Mouse (Mus musculus) hindbrain, embryonic 11.5 days (tissue): ENCODE data around the gene Mertk. TPM values are rescaled to one million over a fixed set of nuclear protein-coding genes. Genes with fewer than 3 reads are reported as not detected.

ENCODE experiments used
- ATAC-seq: fragments of 200-750 bp; cut with Nextera tagmentation; 2 replicates; pipeline ENCODE4 v1.8.0; 2017; ENCODE audit warnings: mild to moderate bottlenecking, moderate TSS enrichment, moderate library complexity; ENCODE audit not compliant: low FRiP score
- DNase-seq: peaks from one replicate; pipeline ENCODE4 v3.0.0-alpha.2; 2015; ENCODE audit warnings: low spot score
- H3K27ac ChIP-seq: fragments of 300-500 bp; sonication (generic); 2 replicates; pipeline ENCODE4 v1.5.1; 2014; ENCODE audit warnings: mild to moderate bottlenecking, low read depth, low read length
- H3K27me3 ChIP-seq: fragments of 300-500 bp; sonication (generic); 2 replicates; pipeline ENCODE4 v1.6.1; 2014; ENCODE audit warnings: mild to moderate bottlenecking, low read length, moderate library complexity, mixed read lengths; ENCODE audit not compliant: control insufficient read depth, insufficient read depth
- H3K36me3 ChIP-seq: fragments of 300-500 bp; sonication (generic); 2 replicates; pipeline ENCODE4 v1.6.1; 2014; ENCODE audit warnings: mild to moderate bottlenecking, low read length, moderate library complexity, mixed read lengths; ENCODE audit not compliant: control insufficient read depth, insufficient read depth
- H3K4me1 ChIP-seq: fragments of 300-500 bp; sonication (generic); replicated peaks from 2 replicates; pipeline ENCODE4 v1.6.1; 2014; ENCODE audit warnings: low read length, mixed read lengths; ENCODE audit not compliant: control insufficient read depth, insufficient read depth
- H3K4me2 ChIP-seq: fragments of 300-500 bp; sonication (generic); replicated peaks from 2 replicates; pipeline ENCODE4 v1.6.1; 2014; ENCODE audit warnings: mild to moderate bottlenecking, low read depth, low read length
- H3K4me3 ChIP-seq: fragments of 300-500 bp; sonication (generic); 2 replicates; pipeline ENCODE4 v1.5.1; 2014; ENCODE audit warnings: low read depth, low read length
- H3K9ac ChIP-seq: fragments of 300-500 bp; sonication (generic); 2 replicates; pipeline ENCODE4 v1.6.1; 2014; ENCODE audit warnings: low read depth, low read length
- H3K9me3 ChIP-seq: fragments of 300-500 bp; sonication (generic); 2 replicates; pipeline ENCODE4 v1.6.1; 2016; ENCODE audit warnings: low read length; ENCODE audit not compliant: control insufficient read depth
- WGBS: fragments of 180-500 bp; shearing (Covaris S2); extraction: QIAGEN DNeasy Blood & Tissue Kit; methylation state at CpG from one replicate; pipeline ENCODE4 v1.1.7; 2014; 5-methylcytosine and 5-hydroxymethylcytosine counted together
- polyA plus RNA-seq: library from polyadenylated mRNA; unstranded; fragments of >200 nt; fragmentation: Nextera tagmentation; extraction: Ambion mirVana; gene quantifications from 2 replicates; pipeline ENCODE4 v1.2.1, GENCODE M21; 2014

The Mertk gene
- polyA plus RNA-seq, 1 experiment from 2014 or later = 4.4 TPM

DNA sequence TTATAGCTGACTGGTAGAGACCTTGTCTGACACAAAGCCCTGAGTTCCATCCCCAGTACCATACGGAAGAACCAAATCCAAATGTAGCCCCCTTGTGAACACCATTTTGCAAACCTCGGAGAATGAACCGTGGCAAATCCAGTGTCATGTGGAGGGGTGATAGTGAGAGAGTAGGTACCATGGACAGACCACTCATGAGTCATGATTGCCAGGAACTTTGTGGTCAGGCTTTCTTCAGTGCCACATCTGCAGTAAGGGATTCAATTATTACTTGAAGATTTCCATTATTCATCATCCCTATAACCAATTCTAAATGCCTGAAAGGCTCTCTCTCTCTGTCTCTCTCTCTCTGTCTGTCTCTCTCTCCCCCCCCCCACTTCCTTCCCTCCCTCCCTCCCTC is 89.0 kb downstream of the Mertk start:
- Histone ChIP-seq H3K27me3 (no peaks in the 10 kb centered on the region), H3K9ac (no peak overlapping the region), H3K36me3 (no peaks in the 10 kb centered on the region), H3K9me3 (no peaks in the 10 kb centered on the region), H3K4me1 (no peaks in the 10 kb centered on the region), H3K4me2 (no peak overlapping the region), H3K4me3 (no peak overlapping the region), H3K27ac (no peak overlapping the region)
- ATAC-seq (no peak), DNase-seq (no peak)
- 88% methylated on average over 3 of the region's 3 CpGs for WGBS

DNA sequence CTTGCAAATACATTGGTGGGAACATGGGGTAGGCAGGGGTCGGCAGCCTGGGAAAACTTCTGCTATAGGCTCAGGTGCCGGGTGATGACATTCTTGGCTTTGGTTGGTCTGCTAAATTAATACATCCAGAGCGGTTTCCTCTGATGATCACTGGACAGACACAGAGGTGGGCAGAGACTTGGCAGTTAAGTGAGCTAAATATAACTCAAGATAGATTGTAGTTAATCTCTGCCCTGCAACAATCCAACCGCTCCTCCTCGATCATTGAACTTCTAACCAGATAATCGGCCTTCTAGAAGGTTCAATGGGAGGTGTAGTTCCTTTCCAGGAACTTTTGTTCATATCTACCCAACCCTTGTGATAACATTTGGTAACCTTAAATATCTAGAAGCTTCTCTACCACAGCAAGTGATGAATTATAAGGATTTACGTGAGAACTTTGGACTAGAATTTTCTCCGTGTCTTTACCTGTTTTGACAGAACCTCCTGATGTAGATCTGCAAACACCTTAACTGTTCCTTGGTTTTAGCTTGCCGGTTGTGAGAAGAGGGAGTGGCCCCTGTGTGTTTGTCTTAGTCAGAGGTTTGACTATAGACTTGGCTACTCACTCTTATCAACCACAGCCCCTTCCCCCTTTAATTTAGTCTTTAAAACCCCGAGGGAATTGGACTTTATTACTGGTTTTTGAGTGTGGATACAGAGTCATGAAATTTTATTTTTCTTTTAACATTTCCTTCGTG is 92.3 kb downstream of the Mertk start:
- H3K27ac ChIP-seq = no peak overlapping the region
- no peaks in the 10 kb centered on the region for H3K4me1 ChIP-seq
- no peaks in the 10 kb centered on the region for H3K36me3 ChIP-seq
- no peak overlapping the region for H3K4me3 ChIP-seq
- no peak overlapping the region for H3K4me2 ChIP-seq
- DNase-seq (no peak), ATAC-seq (no peak)
- no peaks in the 10 kb centered on the region for H3K27me3 ChIP-seq
- H3K9me3 ChIP-seq = no peaks in the 10 kb centered on the region
- WGBS = 92% methylated on average over 11 of the region's 11 CpGs
- no peak overlapping the region for H3K9ac ChIP-seq

DNA sequence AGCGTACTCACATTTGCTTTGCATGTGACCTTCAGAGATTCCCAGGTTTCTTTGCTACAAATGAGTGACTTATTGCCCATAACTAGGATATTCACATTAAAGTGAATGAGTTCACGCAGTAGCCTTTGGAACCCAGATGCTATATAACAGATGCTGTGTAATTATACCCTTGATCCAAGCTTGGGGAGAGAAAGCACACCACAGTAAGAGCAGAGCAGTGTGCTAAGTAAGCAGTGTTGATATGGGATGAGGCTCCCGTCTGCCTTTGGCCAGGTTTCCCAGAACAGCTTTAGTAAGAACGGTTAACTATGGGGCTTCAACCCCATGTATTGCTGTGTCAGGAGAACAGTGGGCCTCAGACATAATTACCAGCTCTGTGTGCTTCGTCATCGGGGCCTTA is 95.2 kb downstream of the Mertk start:
- no peaks in the 10 kb centered on the region for H3K27me3 ChIP-seq
- H3K4me2 ChIP-seq = no peak overlapping the region
- 66% methylated on average over 6 of the region's 6 CpGs for WGBS

DNA sequence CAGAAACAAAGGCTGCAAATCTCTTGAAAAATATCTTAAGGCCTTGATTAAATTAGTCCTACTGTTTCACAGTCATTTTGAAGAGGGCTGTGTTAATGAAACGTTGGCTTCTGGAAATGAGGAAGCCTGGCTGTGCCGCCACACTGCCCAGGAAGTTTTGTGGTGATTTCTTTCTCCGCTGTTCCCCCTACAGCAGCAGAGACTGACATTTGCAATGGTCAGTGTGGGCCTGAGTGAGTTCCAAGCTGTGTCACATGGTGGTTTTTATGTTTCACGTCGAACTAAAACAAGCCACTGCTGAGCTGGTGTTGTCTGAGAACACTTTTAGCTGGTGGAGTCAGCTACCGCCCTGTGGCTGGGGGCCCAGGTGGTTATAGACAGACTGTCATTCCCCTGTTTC is 97.7 kb downstream of the Mertk start:
- no peaks in the 10 kb centered on the region for H3K4me1 ChIP-seq
- no peak overlapping the region for H3K4me3 ChIP-seq
- no peaks in the 10 kb centered on the region for H3K27me3 ChIP-seq
- no peak for DNase-seq
- ATAC-seq = no peak
- H3K4me2 ChIP-seq = no peak overlapping the region
- H3K9me3 ChIP-seq = no peaks in the 10 kb centered on the region
- H3K9ac ChIP-seq = no peak overlapping the region
- no peaks in the 10 kb centered on the region for H3K36me3 ChIP-seq
- no peak overlapping the region for H3K27ac ChIP-seq
- WGBS = 76% methylated on average over 6 of the region's 6 CpGs

More for the DNA sequence above, 95.2 kb downstream of the Mertk start:
- no peaks in the 10 kb centered on the region for H3K4me1 ChIP-seq
- H3K9ac ChIP-seq = no peak overlapping the region
- no peak for ATAC-seq
- no peak overlapping the region for H3K27ac ChIP-seq
- H3K9me3 ChIP-seq = no peaks in the 10 kb centered on the region
- no peaks in the 10 kb centered on the region for H3K36me3 ChIP-seq
- DNase-seq = no peak
- H3K4me3 ChIP-seq = no peak overlapping the region

DNA sequence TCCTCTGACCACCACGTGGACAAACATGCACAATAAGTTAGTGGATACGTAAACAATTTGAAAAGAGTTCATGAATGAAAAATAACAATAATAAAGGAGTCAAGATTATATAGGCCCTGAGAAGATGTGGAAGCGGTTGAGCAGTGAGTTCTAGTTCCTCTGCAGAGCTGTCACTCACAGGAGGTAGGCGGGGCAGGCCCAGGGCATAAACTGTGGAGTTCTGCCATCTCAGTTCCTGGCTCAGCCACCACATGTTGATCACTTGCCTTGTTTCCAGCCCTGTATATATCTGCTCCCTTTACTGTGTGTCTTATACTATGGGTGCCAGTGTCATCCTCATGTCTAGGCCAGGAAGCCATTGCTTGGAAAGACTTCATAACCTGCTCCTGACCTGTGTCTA is 104.7 kb downstream of the Mertk start:
- no peak for ATAC-seq
- Histone ChIP-seq H3K9me3 (no peaks in the 10 kb centered on the region), H3K27ac (no peak overlapping the region), H3K4me3 (no peak overlapping the region), H3K27me3 (no peaks in the 10 kb centered on the region), H3K36me3 (no peaks in the 10 kb centered on the region), H3K9ac (no peak overlapping the region), H3K4me1 (no peaks in the 10 kb centered on the region), H3K4me2 (no peak overlapping the region)
- DNase-seq = no peak
- WGBS = 90% methylated on average over 4 of the region's 4 CpGs

DNA sequence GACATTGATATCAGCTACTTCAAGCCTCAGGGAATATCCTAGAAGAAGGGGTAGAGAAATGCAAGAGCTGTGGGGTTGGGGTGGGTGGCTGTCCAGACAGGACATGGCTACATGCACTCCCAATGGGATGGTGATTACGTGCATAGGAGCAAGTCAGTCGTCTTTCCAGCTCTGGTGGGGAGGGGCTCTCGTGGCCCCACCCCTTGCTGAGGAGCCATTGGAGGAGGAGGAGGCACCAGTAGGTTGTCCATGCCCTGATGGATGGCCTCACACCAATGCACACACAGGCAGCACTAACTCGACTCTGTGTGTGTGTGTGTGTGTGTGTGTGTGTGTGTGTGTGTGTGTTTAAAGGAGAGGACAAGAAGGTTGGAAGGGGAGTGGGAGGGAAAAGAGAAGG is 106.6 kb downstream of the Mertk start:
- H3K4me3 ChIP-seq = no peak overlapping the region
- WGBS = 75% methylated on average over 4 of the region's 4 CpGs
- DNase-seq = no peak
- no peak overlapping the region for H3K4me2 ChIP-seq
- ATAC-seq = no peak
- no peaks in the 10 kb centered on the region for H3K27me3 ChIP-seq
- H3K27ac ChIP-seq = no peak overlapping the region
- no peaks in the 10 kb centered on the region for H3K4me1 ChIP-seq
- no peaks in the 10 kb centered on the region for H3K9me3 ChIP-seq
- H3K36me3 ChIP-seq = no peaks in the 10 kb centered on the region
- H3K9ac ChIP-seq = no peak overlapping the region

DNA sequence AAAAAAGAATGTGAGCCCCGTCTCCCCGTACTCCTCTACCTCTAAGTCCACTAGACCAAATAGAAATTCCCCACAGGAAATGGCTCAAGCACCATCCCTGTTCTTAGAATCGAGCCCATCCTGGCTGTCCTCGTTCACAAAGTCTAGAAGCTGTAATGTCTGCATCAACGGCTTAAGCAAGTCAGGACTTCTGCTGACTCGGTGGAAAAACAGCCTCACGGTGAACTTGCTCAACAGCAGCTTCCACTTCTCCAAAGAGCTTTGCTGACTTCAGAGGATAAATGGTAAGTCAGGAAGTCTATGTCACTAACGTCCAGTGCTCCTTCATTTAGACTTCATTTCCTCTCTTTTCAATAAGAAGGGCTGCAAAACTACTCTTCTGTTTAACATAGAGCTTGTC is 107.8 kb downstream of the Mertk start:
- no peak for DNase-seq
- Histone ChIP-seq H3K27ac (no peak overlapping the region), H3K4me3 (no peak overlapping the region), H3K27me3 (no peaks in the 10 kb centered on the region), H3K4me1 (no peaks in the 10 kb centered on the region), H3K9me3 (no peaks in the 10 kb centered on the region), H3K4me2 (no peak overlapping the region), H3K36me3 (no peaks in the 10 kb centered on the region), H3K9ac (no peak overlapping the region)
- WGBS = 81% methylated on average over 8 of the region's 8 CpGs
- no peak for ATAC-seq

DNA sequence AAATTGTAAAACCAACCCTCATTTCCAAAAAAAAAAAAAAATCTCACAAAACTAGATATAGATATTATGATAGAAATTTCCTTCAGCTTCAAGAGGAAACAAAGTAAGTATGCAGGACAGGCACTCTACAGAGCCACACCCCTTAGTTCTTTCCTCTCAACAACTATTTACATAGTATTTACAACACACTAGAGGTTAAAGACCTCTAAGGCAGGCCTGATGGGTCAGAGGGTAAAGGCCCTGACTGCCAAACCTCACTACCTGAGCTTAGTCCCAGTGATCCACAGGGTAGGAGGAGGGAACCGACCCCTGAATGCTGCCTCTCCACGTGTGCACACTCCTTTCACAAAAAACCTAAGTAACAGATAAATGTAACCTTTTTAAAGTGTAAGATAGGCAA is 114.0 kb downstream of the Mertk start:
- Histone ChIP-seq H3K4me3 (no peak overlapping the region), H3K4me1 (no peaks in the 10 kb centered on the region), H3K9ac (no peak overlapping the region), H3K9me3 (no peaks in the 10 kb centered on the region), H3K27me3 (no peaks in the 10 kb centered on the region), H3K27ac (no peak overlapping the region), H3K36me3 (no peaks in the 10 kb centered on the region), H3K4me2 (no peak overlapping the region)
- DNase-seq (no peak), ATAC-seq (no peak)
- WGBS = 35% methylated on average over 2 of the region's 2 CpGs

DNA sequence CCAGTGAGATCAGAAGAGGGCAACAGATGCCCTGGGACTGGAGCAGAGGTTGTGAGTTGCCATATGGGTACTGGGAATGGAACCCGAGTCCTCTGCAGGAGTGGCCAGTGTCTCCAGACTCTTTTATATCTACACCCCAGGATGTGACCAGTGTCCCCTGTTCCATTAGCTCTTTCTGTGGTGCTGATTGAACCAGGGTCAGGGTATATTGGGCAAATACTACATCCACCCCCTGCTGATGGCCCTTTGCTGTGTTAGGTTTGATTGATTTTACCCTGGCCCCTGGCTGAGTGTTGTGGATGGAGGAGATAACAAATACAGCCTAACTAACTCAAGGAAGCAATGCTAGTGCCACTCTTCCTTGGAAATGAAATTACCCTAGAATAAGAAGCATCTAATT is 117.6 kb downstream of the Mertk start:
- Histone ChIP-seq H3K27me3 (no peaks in the 10 kb centered on the region), H3K4me1 (no peaks in the 10 kb centered on the region; the same call in 1 of the 2 replicates), H3K36me3 (no peaks in the 10 kb centered on the region), H3K4me2 (no peak overlapping the region), H3K4me3 (no peak overlapping the region), H3K27ac (no peak overlapping the region), H3K9ac (no peak overlapping the region), H3K9me3 (no peaks in the 10 kb centered on the region)
- ATAC-seq (no peak), DNase-seq (no peak)
- 59% methylated on average over 1 of the region's 1 CpGs for WGBS
